Comparison of ENCODE assay signal across 7 mouse cellular contexts in the genomic region with DNA sequence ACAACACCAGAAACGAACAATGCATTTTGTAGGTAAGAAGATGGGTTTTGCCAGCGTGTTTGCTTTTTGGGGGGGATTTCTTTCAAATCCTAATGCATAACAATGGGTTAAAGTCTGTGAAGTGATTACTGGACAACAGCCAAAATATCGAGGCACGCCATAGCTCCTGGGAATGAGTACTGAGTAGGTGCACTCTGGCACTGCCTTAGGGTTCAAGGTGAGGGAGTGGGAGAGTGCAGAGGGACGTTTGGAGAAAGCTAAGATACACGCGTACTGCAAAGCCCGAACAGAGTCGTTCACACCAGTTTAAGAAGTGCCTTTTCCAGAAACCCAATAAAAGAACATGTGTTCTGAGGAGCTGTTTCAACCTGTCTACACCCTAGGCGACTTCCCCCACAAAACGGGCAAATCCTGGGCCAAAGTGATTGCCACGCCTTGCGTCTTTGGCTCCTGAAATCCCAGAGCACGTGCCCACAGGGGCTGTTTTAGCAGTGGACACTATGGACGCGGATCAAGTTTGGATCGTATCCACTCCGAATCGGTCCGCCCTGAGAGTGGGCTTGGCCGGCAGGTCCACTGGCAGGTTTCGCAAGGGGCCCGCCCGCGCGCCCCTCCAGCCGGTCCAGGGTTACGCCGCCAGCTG. TPM values are rescaled to one million over a fixed set of nuclear protein-coding genes. Genes with fewer than 3 reads are reported as not detected.
DNase-seq lines count a peak whose midpoint lies in the region; ATAC-seq and TF ChIP-seq lines count a peak whose summit lies in the region.

No protein-coding gene starts in this region.

- H3K9me3 ChIP-seq in embryonic facial prominence, embryonic 10.5 days: no peaks in the 10 kb centered on the region
- no peaks in the 10 kb centered on the region for H3K9me3 ChIP-seq in hindbrain, embryonic 14.5 days (ENCODE audit: control insufficient read depth, low read length)
- H3K9me3 ChIP-seq in midbrain, embryonic 16.5 days (replicated peaks; ENCODE audit: control insufficient read depth, low read length, poor library complexity, severe bottlenecking): no peaks in the 10 kb centered on the region

- peak; percentile 18 for ATAC-seq in Patski
- ATAC-seq in hindbrain, embryonic 14.5 days (ENCODE audit: low FRiP score): no peak
- peak; percentile 5; the same call in 1 of the 2 replicates for ATAC-seq in midbrain, embryonic 16.5 days

- no peaks in the 10 kb centered on the region for H3K27me3 ChIP-seq in liver, adult 2 months (ENCODE audit: control insufficient read depth, insufficient read depth, low read length)
- no peaks in the 10 kb centered on the region for H3K27me3 ChIP-seq in Patski
- peaks cover 24% of the 10 kb centered on the region for H3K27me3 ChIP-seq in embryonic facial prominence, embryonic 10.5 days (replicated peaks; ENCODE audit: low read depth, poor library complexity, severe bottlenecking)
- no peaks in the 10 kb centered on the region for H3K27me3 ChIP-seq in hindbrain, embryonic 14.5 days (ENCODE audit: control insufficient read depth, insufficient read depth, low read length)
- no peaks in the 10 kb centered on the region for H3K27me3 ChIP-seq in midbrain, embryonic 16.5 days (ENCODE audit: control insufficient read depth, insufficient read depth, low read depth, low read length)

- H3K27ac ChIP-seq in liver, adult 2 months (replicated peaks; ENCODE audit: insufficient read depth, low read depth, low read length): peak overlapping the region; percentile 46
- peak overlapping the region; percentile 92 for H3K27ac ChIP-seq in embryonic facial prominence, embryonic 10.5 days (replicated peaks)
- peak overlapping the region; percentile 96 for H3K27ac ChIP-seq in hindbrain, embryonic 14.5 days
- H3K27ac ChIP-seq in midbrain, embryonic 16.5 days (ENCODE audit: low read length): peak overlapping the region; percentile 40

- peak overlapping the region; percentile 78 for H3K4me2 ChIP-seq in hindbrain, embryonic 14.5 days (replicated peaks)
- peak overlapping the region; percentile 62 for H3K4me2 ChIP-seq in midbrain, embryonic 16.5 days (ENCODE audit: low read length)

- H3K4me1 ChIP-seq in liver, adult 2 months (ENCODE audit: control insufficient read depth, insufficient read depth, low read length): peaks cover 2% of the 10 kb centered on the region; the same call in 1 of the 2 replicates
- H3K4me1 ChIP-seq in embryonic facial prominence, embryonic 10.5 days: peaks cover 20% of the 10 kb centered on the region
- peaks cover 18% of the 10 kb centered on the region for H3K4me1 ChIP-seq in hindbrain, embryonic 14.5 days (replicated peaks; ENCODE audit: control insufficient read depth, insufficient read depth, low read length)
- H3K4me1 ChIP-seq in midbrain, embryonic 16.5 days (ENCODE audit: control insufficient read depth, insufficient read depth, low read length): peaks cover 13% of the 10 kb centered on the region

- H3K4me3 ChIP-seq in liver, adult 2 months (ENCODE audit: insufficient read depth, low read depth, low read length): peak overlapping the region; percentile 63
- H3K4me3 ChIP-seq in embryonic facial prominence, embryonic 10.5 days: peak overlapping the region; percentile 85
- H3K4me3 ChIP-seq in hindbrain, embryonic 14.5 days (replicated peaks; ENCODE audit: low read length): peak overlapping the region; percentile 85
- H3K4me3 ChIP-seq in midbrain, embryonic 16.5 days (ENCODE audit: low read depth, low read length): peak overlapping the region; percentile 78

- peak; percentile 83 for DNase-seq in liver, adult 2 months (ENCODE audit: extremely low read depth, low read depth, low spot score)
- DNase-seq in liver: no peak
- no peak for DNase-seq in Patski (ENCODE audit: low read depth, low spot score)
- DNase-seq in embryonic facial prominence, embryonic 10.5 days (ENCODE audit: low spot score): no peak
- DNase-seq in hindbrain, embryonic 14.5 days (ENCODE audit: low spot score): peak; percentile 53
- DNase-seq in gastrocnemius, postnatal 25 days: no peak

- peak overlapping the region; percentile 54 for H3K9ac ChIP-seq in liver, adult 2 months (ENCODE audit: low read depth, low read length)
- peak overlapping the region; percentile 68 for H3K9ac ChIP-seq in hindbrain, embryonic 14.5 days
- peak overlapping the region; percentile 35 for H3K9ac ChIP-seq in midbrain, embryonic 16.5 days (ENCODE audit: low read depth, low read length)

- POLR2A ChIA-PET in Patski (lab: Charles Lee): interaction anchor here (0.6 to 1.4 kb wide), 4 partner anchors 9 to 90 kb away, joined by 3 to 4 read pairs (median 4); no protein-coding TSS in a partner anchor

- in situ Hi-C loops in Patski (cut with MboI; ENCODE audit: low pct_unique_long_range_greater_than_20kb): loop anchor here (5.0 kb wide), 2 partner anchors 65 to 100 kb away; no protein-coding TSS in a partner anchor

- CTCF ChIA-PET in Patski (lab: Charles Lee): interaction anchor here (1.1 kb wide), 1 partner anchor 87 kb away, joined by 3 read pairs; no protein-coding TSS in a partner anchor

- no peak for TF ChIP-seq CTCF in liver, adult 2 months (IDR thresholded peaks at IDR 0.05; ENCODE audit: low read depth, low read length)
- TF ChIP-seq CTCF in Patski (IDR thresholded peaks at IDR 0.05): no peak

- no peak for TF ChIP-seq POLR2A in liver, adult 2 months (IDR thresholded peaks at IDR 0.05; ENCODE audit: extremely low read depth, insufficient read depth, low read length)

- no peaks in the 10 kb centered on the region for H3K36me3 ChIP-seq in liver, adult 2 months (ENCODE audit: control insufficient read depth, insufficient read depth, low read length)
- H3K36me3 ChIP-seq in embryonic facial prominence, embryonic 10.5 days (replicated peaks): no peaks in the 10 kb centered on the region
- H3K36me3 ChIP-seq in hindbrain, embryonic 14.5 days (replicated peaks; ENCODE audit: control insufficient read depth, insufficient read depth): no peaks in the 10 kb centered on the region
- no peaks in the 10 kb centered on the region for H3K36me3 ChIP-seq in midbrain, embryonic 16.5 days (ENCODE audit: control insufficient read depth, insufficient read depth, low read length)

- under 1% methylated on average over 29 of the region's 29 CpGs for WGBS in liver, adult 2 months
- whole genome bisulfite sequencing in embryonic facial prominence, embryonic 10.5 days: 2% methylated on average over 29 of the region's 29 CpGs
- under 1% methylated on average over 29 of the region's 29 CpGs for WGBS in hindbrain, embryonic 14.5 days
- WGBS in midbrain, embryonic 16.5 days: under 1% methylated on average over 29 of the region's 29 CpGs

- peaks cover 4% of the 10 kb centered on the region; the same call in 1 of the 2 replicates for H3K79me2 ChIP-seq in liver, adult 2 months (ENCODE audit: control insufficient read depth, insufficient read depth, low read length)

RNA-seq across cellular contexts. Expression of gene Sertad2, which starts 0.9 kb away (rescaled TPM):
- total RNA-seq in liver, adult 2 months (2014; rRNA removed): 8.0 and 10.0 TPM in 2 replicates
- 9.3 and 10.6 TPM in 2 replicates for polyA plus RNA-seq in liver, adult 2 months (2012; rRNA removed)
- polyA plus RNA-seq in Patski (2021): 25.6 TPM
- 29.6 and 33.2 TPM in 2 replicates for polyA plus RNA-seq in embryonic facial prominence, embryonic 10.5 days (2016; fragmentation: Nextera tagmentation; extraction: Ambion mirVana)
- 24.8 and 30.9 TPM in 2 replicates for polyA plus RNA-seq in hindbrain, embryonic 14.5 days (2014; fragmentation: Nextera tagmentation; extraction: Ambion mirVana)
- 24.6 and 26.7 TPM in 2 replicates for polyA plus RNA-seq in midbrain, embryonic 16.5 days (2015; fragmentation: Nextera tagmentation; extraction: Ambion mirVana)
- total RNA-seq in gastrocnemius, postnatal 25 days (2021): 1 to 10 TPM; 8.4 to 9.2 TPM

Comparison
In these comparisons a context has a peak if more than half of its experiments do, and no peak if none do; other contexts are left out.
1. DNase-seq: peak in liver, adult 2 months (single experiment) and hindbrain, embryonic 14.5 days (single experiment); none in liver (single experiment), Patski (single experiment), embryonic facial prominence, embryonic 10.5 days (single experiment) and gastrocnemius, postnatal 25 days (single experiment).
2. H3K27ac ChIP-seq: peak in every context shown above with its lines; median percentile 96 in hindbrain, embryonic 14.5 days; 92 in embryonic facial prominence, embryonic 10.5 days; 46 in liver, adult 2 months; 40 in midbrain, embryonic 16.5 days.
3. Peak in every context shown above with its lines, with median percentiles within 50 percentile points of each other: H3K4me3 ChIP-seq and H3K9ac ChIP-seq.